Mouse (Mus musculus) liver, embryonic 16.5 days (tissue): ENCODE results near the gene Auh. TPM values are rescaled to one million over a fixed set of nuclear protein-coding genes. Genes with fewer than 3 reads are reported as not detected.

ENCODE experiments used
- ATAC-seq: fragments of 200-750 bp; cut with Nextera tagmentation; 2 replicates; pipeline ENCODE4 v1.8.0; 2017; ENCODE audit warnings: low read depth, mild to moderate bottlenecking, moderate number of reproducible peaks, moderate library complexity
- H3K27ac ChIP-seq: fragments of 300-500 bp; sonication (generic); 2 replicates; pipeline ENCODE4 v1.5.1; 2014; ENCODE audit warnings: mild to moderate bottlenecking, low read length
- H3K27me3 ChIP-seq: fragments of 300-500 bp; sonication (generic); 2 replicates; pipeline ENCODE4 v1.6.1; 2014; ENCODE audit warnings: low read depth, low read length, mixed read lengths; ENCODE audit not compliant: control insufficient read depth, insufficient read depth
- H3K36me3 ChIP-seq: fragments of 300-500 bp; sonication (generic); 2 replicates; pipeline ENCODE4 v1.6.1; 2014; ENCODE audit warnings: mild to moderate bottlenecking; ENCODE audit not compliant: control insufficient read depth, insufficient read depth
- H3K4me1 ChIP-seq: fragments of 300-500 bp; sonication (generic); 2 replicates; pipeline ENCODE4 v1.6.1; 2014; ENCODE audit warnings: low read depth, low read length, mixed read lengths; ENCODE audit not compliant: control insufficient read depth
- H3K4me2 ChIP-seq: fragments of 300-500 bp; sonication (generic); 2 replicates; pipeline ENCODE4 v1.6.1; 2014; ENCODE audit warnings: low read depth, low read length, mixed read lengths
- H3K4me3 ChIP-seq: fragments of 300-500 bp; sonication (generic); 2 replicates; pipeline ENCODE4 v1.5.1; 2014; ENCODE audit warnings: low read depth, mild to moderate bottlenecking, low read length
- H3K9ac ChIP-seq: fragments of 300-500 bp; sonication (generic); 2 replicates; pipeline ENCODE4 v1.6.1; 2014; ENCODE audit warnings: low read depth, low read length
- H3K9me3 ChIP-seq: fragments of 300-500 bp; sonication (generic); replicated peaks from 2 replicates; pipeline ENCODE4 v1.6.1; 2016; ENCODE audit warnings: low read length; ENCODE audit not compliant: control insufficient read depth
- WGBS: fragments of 180-500 bp; shearing (Covaris S2); extraction: QIAGEN DNeasy Blood & Tissue Kit; methylation state at CpG from one replicate; pipeline ENCODE4 v1.1.7; 2014; ENCODE audit not compliant: insufficient replicate concordance; 5-methylcytosine and 5-hydroxymethylcytosine counted together
- polyA plus RNA-seq: library from polyadenylated mRNA; unstranded; fragments of >200 nt; fragmentation: Nextera tagmentation; extraction: Ambion mirVana; gene quantifications from 2 replicates; pipeline ENCODE4 v1.2.1, GENCODE M21; 2015

Auh gene
- polyA plus RNA-seq, 1 experiment from 2014 or later, result 26.8 TPM

DNA sequence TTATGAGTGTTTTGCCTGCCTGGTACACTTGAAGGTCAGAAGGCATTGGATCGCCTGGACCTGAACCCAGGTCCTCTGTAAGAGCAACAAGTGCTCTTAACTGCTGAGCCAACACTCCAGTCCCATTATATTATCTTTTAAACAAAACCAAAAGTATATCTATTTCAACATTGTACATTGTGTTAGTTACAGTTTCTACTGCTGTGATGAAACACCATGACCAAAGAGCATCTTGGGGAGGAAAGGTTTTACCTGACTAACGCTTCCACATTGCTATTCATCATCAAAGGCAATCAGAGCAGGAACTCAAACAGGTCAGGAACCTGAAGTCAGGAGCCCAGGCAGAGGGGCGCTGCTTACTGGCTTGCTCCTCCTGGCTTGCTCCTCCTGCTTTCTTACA, 43.1 kb upstream of the Auh start:
- no peak for ATAC-seq
- no peak overlapping the region for H3K4me3 ChIP-seq
- no peak overlapping the region for H3K9ac ChIP-seq
- H3K4me1 ChIP-seq, result peaks cover 9% of the 10 kb centered on the region
- no peak overlapping the region for H3K4me2 ChIP-seq
- H3K36me3 ChIP-seq, result peaks cover 6% of the 10 kb centered on the region; the same call in 1 of the 2 replicates
- peaks cover 6% of the 10 kb centered on the region for H3K27me3 ChIP-seq
- no peaks in the 10 kb centered on the region for H3K9me3 ChIP-seq
- WGBS, result 68% methylated on average over 3 of the region's 3 CpGs
- H3K27ac ChIP-seq, result no peak overlapping the region

GRCm38 (mm10) chr13:52970876-52971275, 41.4 kb upstream of the Auh start:
- WGBS, result 54% methylated on average over 6 of the region's 6 CpGs
- Histone ChIP-seq H3K9ac (no peak overlapping the region), H3K9me3 (no peaks in the 10 kb centered on the region), H3K4me2 (no peak overlapping the region), H3K4me3 (no peak overlapping the region), H3K4me1 (peaks cover 5% of the 10 kb centered on the region; the same call in 1 of the 2 replicates), H3K27me3 (no peaks in the 10 kb centered on the region), H3K36me3 (peaks cover 18% of the 10 kb centered on the region), H3K27ac (no peak overlapping the region)
- no peak for ATAC-seq

GRCm38 (mm10) chr13:52962922-52963321, 33.4 kb upstream of the Auh start:
- no peaks in the 10 kb centered on the region for H3K9me3 ChIP-seq
- ATAC-seq, result no peak
- WGBS, result 47% methylated on average over 4 of the region's 4 CpGs
- no peaks in the 10 kb centered on the region for H3K4me1 ChIP-seq
- peaks cover 14% of the 10 kb centered on the region for H3K36me3 ChIP-seq
- H3K4me2 ChIP-seq, result no peak overlapping the region
- no peaks in the 10 kb centered on the region for H3K27me3 ChIP-seq
- H3K4me3 ChIP-seq, result no peak overlapping the region
- H3K27ac ChIP-seq, result no peak overlapping the region
- no peak overlapping the region for H3K9ac ChIP-seq

DNA sequence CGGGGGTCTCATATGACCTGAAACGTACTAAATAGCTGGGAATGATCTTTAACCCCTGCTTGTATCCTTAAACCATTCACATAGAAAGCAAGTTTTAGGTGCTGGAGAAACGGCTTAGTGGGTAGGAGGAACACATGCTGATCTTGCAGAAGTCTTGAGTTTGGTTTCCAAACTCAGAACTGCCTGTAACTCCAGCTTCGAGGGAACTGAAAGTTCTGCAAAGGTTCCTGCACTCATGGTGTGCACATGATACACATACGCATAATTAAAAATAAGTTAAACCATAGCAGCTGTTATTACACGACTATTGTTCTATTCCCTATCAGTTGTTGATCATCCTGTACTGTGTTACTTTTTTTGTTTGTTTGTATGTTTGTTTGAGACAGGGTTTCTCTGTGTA, 32.9 kb upstream of the Auh start:
- ATAC-seq, result no peak
- no peak overlapping the region for H3K27ac ChIP-seq
- H3K4me2 ChIP-seq, result no peak overlapping the region
- WGBS, result 58% methylated on average over 6 of the region's 6 CpGs
- H3K27me3 ChIP-seq, result no peaks in the 10 kb centered on the region
- peaks cover 9% of the 10 kb centered on the region for H3K36me3 ChIP-seq
- H3K4me1 ChIP-seq, result no peaks in the 10 kb centered on the region
- H3K9ac ChIP-seq, result no peak overlapping the region
- H3K4me3 ChIP-seq, result no peak overlapping the region
- H3K9me3 ChIP-seq, result no peaks in the 10 kb centered on the region

GRCm38 (mm10) chr13:52953779-52954553, 24.5 kb upstream of the Auh start:
- H3K4me3 ChIP-seq, result no peak overlapping the region
- H3K27me3 ChIP-seq, result no peaks in the 10 kb centered on the region
- no peak overlapping the region for H3K27ac ChIP-seq
- H3K9me3 ChIP-seq, result no peaks in the 10 kb centered on the region
- 54% methylated on average over 6 of the region's 6 CpGs for WGBS
- no peaks in the 10 kb centered on the region for H3K36me3 ChIP-seq
- no peak for ATAC-seq
- no peak overlapping the region for H3K9ac ChIP-seq
- no peak overlapping the region for H3K4me2 ChIP-seq
- no peaks in the 10 kb centered on the region for H3K4me1 ChIP-seq

DNA sequence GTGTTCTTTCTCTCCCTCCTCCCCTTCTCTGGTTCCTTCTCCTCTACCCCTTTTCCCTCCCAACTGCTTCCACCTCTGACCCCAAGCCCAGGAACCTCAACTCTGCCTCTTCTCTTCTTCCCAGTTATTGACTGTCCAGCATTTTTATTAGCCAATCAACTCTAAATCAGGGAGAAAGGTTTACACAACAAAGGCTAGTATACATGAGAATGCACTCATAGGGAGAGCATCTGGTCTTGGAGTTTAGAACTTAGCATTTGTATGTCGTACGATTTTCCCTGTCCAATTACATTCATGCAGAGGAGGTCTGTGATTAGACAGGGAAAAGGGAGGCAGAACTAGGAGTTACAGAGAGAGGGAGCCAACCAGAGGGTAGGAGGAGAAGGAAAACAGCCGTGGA, 19.7 kb upstream of the Auh start:
- no peak overlapping the region for H3K27ac ChIP-seq
- H3K4me3 ChIP-seq, result no peak overlapping the region
- no peaks in the 10 kb centered on the region for H3K36me3 ChIP-seq
- H3K9me3 ChIP-seq, result no peaks in the 10 kb centered on the region
- ATAC-seq, result no peak
- H3K4me1 ChIP-seq, result no peaks in the 10 kb centered on the region
- H3K4me2 ChIP-seq, result no peak overlapping the region
- H3K27me3 ChIP-seq, result no peaks in the 10 kb centered on the region
- 72% methylated on average over 3 of the region's 3 CpGs for WGBS
- no peak overlapping the region for H3K9ac ChIP-seq

DNA sequence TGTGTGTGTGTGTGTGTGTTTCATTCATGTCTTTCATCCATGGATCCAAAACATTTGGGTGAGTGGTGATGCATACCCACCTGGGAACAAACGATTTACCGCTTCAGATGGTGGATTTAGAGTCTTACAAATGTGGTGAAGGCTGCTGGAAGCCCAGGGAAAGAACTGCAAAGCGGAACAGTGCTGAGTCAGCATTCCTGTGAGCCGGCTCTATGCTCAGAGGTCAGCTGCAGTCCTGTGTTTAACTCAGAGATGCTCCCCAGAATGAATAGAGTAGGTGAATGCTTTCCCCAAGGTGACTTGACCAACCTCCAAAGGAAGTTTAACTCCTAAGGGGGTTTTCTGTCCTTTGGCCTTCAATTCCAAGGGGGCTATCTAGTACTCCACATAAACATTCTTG, 18.1 kb upstream of the Auh start:
- 63% methylated on average over 4 of the region's 4 CpGs for WGBS
- Histone ChIP-seq H3K4me3 (no peak overlapping the region), H3K27ac (no peak overlapping the region), H3K9me3 (no peaks in the 10 kb centered on the region), H3K9ac (no peak overlapping the region), H3K4me1 (no peaks in the 10 kb centered on the region), H3K4me2 (no peak overlapping the region), H3K36me3 (no peaks in the 10 kb centered on the region), H3K27me3 (no peaks in the 10 kb centered on the region)
- no peak for ATAC-seq

- no peaks in the 10 kb centered on the region for H3K27me3 ChIP-seq
- H3K9me3 ChIP-seq, result no peaks in the 10 kb centered on the region
- ATAC-seq, result no peak
- no peak overlapping the region for H3K4me2 ChIP-seq
- 66% methylated on average over 9 of the region's 9 CpGs for WGBS
- H3K27ac ChIP-seq, result no peak overlapping the region
- H3K9ac ChIP-seq, result no peak overlapping the region
- H3K4me1 ChIP-seq, result no peaks in the 10 kb centered on the region
- H3K4me3 ChIP-seq, result no peak overlapping the region
- H3K36me3 ChIP-seq, result no peaks in the 10 kb centered on the region
These were observed 16.3 kb upstream of the Auh start for GRCm38 (mm10) chr13:52945769-52946168.

GRCm38 (mm10) chr13:52944116-52944515, 14.6 kb upstream of the Auh start:
- H3K27ac ChIP-seq, result no peak overlapping the region
- no peaks in the 10 kb centered on the region for H3K27me3 ChIP-seq
- H3K9me3 ChIP-seq, result no peaks in the 10 kb centered on the region
- no peaks in the 10 kb centered on the region for H3K36me3 ChIP-seq
- no peak overlapping the region for H3K4me2 ChIP-seq
- H3K4me1 ChIP-seq, result no peaks in the 10 kb centered on the region
- ATAC-seq, result no peak
- no peak overlapping the region for H3K4me3 ChIP-seq
- WGBS, result 34% methylated on average over 4 of the region's 4 CpGs
- no peak overlapping the region for H3K9ac ChIP-seq
